Mouse (Mus musculus) CD4-positive, CD25-positive, alpha-beta regulatory T cell, adult 4 months (primary cell): ENCODE results near the gene Tcl1. TPM values are rescaled to one million over a fixed set of nuclear protein-coding genes. Genes with fewer than 3 reads are reported as not detected.
"Not testable (repeated sequence)": the region's sequence is repeated elsewhere in the genome, so short reads cannot be mapped to it uniquely, and the experiment has no call there.

Source experiments
- ATAC-seq: one replicate; pipeline ENCODE4 v1.8.0; 2017
- polyA plus RNA-seq, 2 experiments: library from polyadenylated mRNA; unstranded; fragments of 100-300 nt; shearing (Covaris generic); gene quantifications; one replicate each; pipeline ENCODE4 v1.2.1; 2017

The Tcl1 gene
- polyA plus RNA-seq: not detected

DNA sequence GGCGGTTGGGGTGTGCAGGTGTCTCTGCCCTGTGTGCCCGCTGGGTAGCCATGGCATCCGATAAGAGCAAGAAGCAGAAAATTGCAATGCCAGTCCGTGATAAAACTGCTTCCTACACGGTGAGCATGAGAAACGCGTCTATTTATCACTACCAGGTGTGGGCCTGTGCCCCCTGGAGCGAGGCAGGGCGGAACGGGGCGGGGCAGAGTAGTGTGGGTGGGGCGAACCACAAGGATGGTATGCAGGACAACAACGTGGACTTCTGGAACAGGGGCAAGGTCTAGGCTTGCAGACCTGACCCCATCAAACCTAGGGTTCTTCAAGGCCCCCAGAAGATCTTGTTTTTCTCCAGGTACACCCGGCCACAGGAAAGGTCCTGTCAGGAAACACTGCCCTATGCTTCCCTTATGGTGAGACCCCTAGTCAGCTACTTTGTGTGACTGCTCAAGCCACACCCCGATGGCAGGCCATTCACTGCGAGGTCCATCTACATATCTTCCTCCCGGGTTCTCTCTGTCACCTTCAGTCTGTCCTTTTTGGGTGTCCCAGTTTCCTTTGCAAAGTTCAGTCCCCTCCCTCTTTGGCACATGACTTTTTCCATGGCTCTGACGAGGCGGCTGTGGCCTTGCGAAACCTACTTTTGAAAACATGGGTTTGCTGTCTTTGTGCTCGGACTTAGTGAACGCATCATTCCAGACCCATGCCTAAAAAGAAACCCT is at the start of gene Tcl1:
Gene Tcl1, minus strand, starts transcription at position 193 of the 719 bp plus-strand sequence.
- ATAC-seq: no peak

DNA sequence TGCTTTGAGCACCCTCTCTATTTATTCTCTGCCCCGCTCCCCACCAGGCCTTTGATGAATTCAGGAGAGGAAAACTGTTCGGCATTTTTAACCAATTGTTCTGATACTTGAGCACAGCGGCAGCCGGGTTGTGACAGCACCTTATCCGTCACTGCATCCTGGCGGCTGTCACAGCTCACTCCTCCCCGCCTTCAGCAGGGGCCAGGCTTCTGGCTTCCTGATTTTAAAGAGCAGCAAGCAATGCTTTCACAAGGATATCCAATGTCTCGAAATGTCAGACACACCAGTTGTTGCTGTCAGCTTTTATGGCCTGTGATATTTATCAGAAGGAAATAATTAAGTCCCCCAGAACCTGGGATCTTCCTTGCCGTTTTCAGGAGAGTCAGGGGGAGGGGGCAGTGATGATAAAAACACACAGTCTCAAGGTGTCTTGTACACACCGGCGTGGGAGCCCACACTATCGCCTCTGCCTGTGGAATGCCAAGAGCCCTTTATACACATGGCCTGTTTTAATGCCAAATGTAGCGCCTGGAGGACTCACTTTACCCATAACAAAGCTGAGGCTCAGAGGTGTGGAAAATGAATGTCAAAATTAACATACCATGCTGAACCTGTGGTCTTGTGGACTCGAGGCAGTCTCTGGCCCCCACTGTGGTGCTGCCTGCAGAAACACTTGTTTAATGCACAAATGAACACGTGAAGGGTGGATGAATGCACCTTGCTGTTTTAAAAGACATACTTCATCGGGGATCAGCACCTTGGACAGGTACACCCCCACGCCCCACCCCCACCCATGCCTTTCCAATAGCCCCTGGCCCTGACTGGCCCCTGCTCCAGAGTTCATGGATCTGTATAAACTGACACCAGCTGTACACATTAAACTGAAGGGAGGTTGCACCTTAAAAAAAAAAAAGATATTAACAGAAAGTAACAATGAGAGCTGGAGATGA is 48.7 kb upstream of the Tcl1 start:
- ATAC-seq: no peak

DNA sequence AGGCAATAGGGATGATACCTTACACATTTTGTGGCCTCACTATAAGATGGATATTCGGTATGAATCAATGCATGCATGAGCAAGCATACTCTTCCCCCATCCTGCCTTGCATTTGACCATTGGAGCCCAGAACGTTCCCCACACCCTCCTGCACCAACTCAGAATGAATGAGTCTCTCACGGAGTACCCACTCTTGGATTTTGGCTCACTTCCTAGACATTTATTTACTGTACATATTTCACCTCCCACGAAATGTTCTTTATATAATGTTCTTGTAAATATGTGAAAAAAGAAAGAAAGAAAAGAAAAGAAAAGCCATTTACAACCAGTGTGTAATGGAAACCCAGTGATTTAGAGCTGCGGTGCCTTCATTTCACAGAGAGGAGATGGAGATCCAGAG is 44.5 kb upstream of the Tcl1 start:
- ATAC-seq: no peak

DNA sequence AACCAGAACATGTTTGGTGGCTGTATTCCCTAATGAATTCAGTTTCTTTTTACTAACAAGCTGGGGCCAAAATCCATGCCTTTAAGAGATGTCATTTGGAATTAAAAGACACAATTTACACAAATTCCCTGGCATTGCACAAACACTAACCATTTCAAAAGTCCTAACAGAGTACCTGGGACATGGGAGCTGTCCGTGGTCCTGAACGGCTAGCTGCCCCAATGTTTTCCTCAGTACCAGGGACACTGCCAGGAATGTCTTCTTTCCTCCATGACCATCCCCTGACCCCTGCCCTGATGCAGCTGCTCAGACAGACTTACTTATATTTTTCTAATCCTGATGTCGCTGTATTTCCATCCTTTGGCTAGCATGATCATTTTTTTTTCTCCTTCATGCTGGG is 43.5 kb upstream of the Tcl1 start:
- no peak for ATAC-seq

DNA sequence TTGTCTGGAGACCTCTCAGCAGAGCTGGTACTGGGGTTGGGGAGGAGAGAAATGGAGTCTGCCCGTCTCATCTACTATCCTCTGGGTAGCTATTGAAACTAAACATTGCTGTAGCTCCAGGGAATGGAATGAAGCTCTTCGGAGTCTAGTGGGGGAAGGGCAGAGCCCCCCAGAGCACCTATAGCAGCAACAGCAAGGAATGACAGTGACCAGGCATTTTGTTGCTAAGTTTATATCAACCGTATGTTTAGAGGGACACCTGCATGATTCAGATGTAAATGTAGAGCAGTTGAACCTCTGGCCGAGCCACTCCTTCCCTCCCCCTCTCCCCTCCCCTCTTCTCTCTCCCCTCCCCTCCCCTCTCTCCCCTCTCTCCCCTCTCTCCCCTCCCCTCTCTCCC is 36.6 kb upstream of the Tcl1 start:
- no peak for ATAC-seq

DNA sequence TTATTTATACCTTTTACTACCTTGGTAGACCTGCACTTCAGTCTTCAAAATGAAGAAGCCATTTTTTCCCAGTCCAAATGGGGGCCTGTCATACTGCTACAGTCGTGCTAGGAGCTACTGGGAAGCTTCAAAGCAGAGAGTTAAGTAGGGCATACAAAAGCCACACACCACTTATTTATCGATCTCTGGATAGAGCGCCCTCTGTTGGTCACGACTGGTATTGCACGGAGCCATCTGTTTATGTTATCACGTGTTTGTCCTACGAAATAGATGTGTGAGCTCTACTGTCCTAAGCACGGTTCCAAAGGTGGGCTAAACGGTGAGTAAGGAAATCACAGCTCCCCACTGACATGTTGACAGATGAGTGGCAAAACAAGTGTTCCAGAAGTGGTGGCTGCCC is 36.2 kb upstream of the Tcl1 start:
- ATAC-seq: no peak

DNA sequence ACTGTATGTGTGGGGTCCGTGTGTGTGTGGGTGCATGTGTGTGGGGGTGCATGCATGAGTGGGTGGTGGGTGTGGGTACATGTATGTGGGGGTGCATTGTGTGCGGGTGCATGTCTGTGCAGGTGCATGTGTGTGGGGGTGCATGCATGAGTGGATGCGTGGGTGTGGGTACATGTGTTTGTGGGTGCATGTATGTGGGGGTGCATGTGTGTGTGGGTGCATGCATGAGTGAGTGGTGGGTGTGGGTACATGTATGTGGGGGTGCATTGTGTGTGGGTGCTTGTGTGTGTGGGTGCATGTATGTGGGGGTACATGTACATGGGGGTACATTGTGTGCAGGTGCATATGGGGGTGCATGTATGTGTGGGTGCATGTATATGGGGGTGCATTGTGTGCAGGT is 31.2 kb upstream of the Tcl1 start:
- no peak for ATAC-seq

DNA sequence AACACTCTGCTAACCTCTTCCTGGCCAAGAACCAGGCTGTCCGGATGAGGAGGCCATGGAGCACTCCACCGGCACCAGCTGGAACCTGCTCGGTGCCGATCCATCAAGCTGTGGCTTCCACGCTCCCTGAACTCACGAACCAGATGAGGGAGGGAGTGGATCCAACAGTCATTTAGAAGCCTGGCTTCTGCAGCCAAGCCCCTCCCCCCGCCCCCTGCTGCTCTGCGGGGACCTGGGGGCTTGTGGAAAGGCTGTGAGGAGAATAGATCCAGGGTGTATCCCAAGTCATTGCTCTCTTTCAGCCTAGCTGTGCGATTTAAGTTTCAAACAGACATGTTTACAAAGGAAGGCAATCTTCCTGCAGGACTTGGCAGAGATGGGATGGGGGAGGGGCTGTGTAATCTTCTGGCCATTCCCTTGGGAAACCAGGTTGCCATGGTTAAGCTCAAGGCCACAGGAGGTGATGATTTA is 26.2 kb upstream of the Tcl1 start:
- ATAC-seq: no peak

DNA sequence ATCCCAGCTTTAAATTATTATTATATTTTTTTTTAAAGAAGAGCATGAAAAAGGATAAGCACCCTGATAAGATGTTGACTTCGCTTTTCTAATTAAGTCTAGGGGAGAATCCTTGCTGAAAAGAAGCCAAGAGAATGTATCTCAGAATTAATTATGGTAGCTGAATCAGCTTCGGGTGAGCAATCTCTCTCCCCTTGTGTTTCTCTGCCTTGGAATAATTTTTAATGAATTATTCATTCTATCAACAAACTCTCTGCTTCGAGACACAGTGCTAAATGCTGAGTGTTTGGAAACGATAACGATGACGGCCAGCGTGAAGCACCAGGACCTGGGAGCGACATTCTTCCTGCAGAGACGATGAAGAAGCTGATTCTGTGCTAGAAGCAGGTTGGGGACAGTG is 16.5 kb upstream of the Tcl1 start:
- no peak for ATAC-seq

DNA sequence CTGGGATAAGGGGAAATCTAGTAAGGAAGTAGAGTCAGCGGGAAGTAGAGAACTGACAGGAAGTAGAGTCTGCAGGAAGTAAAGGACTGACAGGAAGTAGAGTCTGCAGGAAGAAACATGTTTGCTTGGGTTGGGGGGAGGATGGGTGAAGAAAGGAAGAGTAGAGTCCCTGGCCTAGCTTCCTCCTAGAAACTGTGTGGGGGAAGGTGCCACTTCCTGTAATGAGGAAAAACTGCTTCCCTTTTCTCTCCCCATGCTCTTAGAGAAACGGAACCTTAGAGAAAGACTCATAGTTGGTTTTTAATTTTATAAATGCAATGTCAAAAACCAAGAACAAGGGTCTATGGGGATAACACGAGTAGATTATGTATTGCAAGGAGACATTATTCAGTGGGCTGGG is 12.5 kb upstream of the Tcl1 start:
- ATAC-seq: no peak

DNA sequence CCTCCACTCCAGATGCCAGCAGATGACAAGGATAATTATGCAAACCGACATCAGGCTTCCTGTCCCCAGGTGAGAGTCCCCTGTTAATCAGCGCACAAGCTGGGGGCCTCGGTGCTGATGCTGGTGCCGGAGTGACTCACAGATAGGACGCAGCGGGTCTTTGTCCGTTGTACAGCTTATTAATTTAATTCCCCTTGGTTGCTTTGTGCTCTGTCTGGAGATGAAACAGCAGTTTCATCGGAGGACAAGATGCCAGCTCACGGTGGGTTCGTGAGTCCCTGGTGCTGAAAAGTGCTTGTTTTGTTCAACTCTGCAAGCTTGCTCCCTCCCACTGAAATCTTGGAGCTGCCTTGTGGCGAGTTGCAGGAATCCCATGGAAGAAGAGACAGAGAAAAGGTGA is 11.8 kb upstream of the Tcl1 start:
- ATAC-seq: no peak

DNA sequence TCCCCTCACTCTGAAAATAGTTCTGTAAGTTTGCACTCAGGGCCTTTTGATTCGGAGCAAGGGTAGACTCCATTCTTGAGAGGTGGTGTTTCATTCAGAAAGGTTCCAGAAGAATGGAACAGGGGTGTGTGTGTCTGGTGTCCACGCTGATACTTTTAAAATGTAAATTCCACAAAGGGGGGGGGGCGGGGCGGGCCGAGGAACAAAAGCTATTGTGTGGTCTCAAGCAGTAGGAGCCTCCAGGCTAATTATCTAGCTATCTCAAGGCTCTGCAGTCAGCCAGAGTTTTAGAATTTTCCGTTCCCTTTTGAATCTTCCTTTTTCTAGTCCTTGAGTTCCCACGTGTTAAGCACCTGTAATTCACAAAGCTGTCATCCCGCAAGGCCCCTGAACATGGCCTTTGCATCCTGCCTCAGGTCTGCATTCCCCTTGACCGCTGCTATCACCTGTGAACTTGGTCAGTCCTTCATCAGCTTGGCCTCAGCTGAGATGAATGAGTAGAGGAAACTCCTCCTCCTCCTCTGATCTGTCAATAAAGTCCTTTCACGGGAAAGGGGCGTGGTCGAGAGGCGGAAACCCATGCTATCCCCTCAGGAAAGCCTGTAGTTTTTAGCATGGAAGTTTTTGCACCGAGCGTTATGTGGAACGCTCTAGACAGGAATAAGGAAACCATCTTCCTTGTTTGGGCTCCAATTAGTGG is 2.2 kb upstream of the Tcl1 start:
- ATAC-seq: no peak

DNA sequence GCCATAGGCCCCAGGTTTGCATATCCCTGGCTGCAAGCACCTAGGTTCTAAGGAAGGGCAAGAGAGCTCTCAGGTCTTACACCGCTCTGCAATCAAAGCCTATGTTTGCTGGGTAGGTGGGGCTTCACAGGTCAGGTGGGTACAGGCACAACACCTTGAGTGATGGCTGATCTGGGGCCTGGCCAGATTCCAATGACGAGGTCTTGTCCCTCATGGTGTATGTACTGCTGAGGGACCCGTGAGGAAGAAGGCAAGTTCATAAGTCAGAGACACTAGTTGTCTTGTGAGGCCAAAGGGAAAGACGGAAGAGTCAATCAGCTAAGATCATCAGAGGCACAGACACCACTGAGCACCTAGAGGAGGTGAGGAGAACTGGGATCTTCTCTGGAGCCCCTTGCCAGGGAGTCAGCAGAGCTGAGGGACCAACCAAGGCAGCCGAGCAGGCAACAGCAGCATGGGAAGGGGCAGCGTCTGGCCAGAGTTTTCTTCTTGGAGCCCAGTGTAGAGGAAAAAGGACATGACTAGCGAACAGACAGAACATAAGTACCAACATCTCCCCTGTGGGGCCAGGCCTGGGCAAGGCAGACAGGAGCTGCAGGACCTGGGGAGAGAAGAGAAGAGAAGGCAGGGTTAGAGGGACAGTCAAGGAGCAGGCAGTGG is 5.4 kb downstream of the Tcl1 start:
- ATAC-seq: no peak

DNA sequence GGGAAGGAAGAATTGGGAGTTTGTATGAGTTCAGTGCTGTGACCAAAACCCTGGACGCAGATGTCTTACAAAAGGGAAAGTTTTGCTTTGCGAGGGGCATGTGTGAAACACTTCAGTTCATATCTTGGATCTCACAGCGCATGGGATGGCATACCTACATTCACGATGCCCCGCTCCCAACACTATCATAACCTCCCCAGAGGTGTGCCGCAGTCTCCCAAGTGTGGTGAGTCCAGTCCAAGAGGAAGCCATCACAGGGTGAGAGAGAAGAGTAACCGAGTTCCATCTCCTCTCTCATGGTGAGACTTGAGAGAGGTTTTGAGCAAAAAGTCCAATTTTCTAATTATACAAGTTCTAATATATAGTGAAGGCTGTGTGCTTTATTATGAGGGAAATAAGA is 13.4 kb downstream of the Tcl1 start:
- no peak for ATAC-seq

DNA sequence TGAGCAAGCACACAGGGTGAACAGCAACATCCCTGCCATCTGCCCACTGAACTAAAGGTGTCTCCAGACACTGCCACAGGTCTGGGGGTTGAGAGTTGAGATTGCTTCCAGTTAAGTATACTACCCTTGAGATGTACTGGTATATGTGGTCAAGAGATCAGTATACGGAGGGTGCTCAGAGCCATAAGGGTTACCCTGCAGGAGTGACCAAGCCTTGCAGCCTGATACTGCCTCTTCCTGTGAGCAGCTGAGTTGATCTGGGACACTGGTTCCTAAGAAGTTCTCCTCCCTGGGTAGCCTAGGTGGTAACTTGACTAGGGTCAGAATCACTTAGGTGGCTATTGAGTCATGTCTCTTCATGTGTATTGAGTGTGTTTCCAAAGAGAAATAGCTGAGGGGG is 14.2 kb downstream of the Tcl1 start:
- no peak for ATAC-seq

DNA sequence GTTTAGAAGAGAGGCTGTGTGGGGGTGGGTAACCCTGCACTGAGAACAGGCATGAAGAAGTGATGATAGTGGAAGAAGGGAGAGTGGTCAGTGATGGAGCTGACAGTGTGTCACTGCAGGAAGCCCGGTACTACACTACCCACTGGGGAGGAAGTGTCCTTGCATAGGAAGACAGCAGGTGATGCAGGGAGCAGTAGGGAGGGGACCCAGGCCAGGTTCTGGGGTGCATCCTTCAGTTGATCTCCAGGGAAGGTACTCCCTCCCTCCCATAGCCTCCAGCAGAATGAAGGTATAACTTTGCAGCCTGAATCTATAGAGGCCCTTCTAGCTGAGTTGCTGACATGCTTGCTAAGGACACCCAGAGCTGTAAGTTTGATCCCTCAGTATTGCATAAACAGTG is 15.5 kb downstream of the Tcl1 start:
- ATAC-seq: no peak

DNA sequence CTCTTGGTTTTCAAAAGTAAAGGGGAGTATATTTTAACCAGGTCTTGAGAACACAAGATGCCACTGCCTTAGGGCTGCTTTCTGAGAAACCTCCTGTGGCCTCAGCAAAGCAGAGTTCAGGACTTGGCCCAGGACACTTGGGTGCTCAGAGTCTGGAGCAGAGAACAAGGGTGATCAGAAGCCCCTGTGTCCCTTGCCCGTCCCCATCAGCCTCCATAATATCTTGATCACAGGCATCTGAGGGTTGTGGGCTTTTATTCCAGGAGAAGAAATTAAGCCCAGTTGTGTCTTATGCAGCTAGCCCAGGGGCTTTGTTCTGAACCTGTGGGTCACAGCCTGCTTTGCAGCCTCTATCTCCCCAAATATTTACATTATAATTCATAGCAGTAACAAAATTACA is 20.9 kb downstream of the Tcl1 start, which contains the start of gene Tcl1b4:
Gene Tcl1b4, plus strand, starts transcription at position 301 of the 400 bp plus-strand sequence.
- not testable (repeated sequence) for ATAC-seq

DNA sequence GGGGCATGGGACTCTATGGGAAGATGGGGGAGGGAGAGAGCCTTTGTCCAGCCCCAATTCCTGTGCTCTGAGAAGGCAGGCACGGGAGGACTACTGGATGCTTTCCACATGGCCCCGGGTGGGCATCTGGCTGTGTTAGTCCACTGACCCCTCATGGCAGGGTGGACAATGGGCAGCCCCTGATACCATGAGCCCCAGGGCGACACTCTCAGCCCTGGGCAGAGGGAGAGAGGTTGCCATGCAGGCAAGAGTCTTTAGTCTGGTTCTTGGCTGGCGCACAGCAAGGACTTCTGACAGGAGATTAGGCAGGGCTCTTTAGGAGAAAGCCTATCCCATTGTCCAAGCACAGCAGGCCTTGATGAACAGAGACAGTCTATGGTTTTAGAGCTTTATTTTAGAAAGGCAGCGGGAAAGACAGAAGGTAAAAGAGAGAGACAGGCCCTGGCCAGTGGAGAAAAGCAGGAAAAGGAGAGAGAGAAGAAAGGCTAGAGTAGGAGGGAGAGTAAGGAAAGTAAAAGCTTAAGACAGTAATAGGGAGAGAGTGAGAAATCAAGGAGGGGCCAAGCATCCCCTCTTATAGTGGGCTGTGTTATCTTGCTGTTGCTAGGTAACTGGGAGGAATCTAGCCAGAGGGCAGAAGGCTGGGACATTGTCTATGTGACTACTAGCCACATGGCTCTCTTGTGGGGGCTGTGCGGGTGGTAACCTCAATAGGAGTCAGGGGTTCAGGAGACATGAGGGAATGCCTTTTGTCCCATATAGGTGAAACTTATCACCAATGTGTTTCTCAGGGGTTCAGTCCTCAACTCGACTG is 22.7 kb downstream of the Tcl1 start:
- not testable (repeated sequence) for ATAC-seq

DNA sequence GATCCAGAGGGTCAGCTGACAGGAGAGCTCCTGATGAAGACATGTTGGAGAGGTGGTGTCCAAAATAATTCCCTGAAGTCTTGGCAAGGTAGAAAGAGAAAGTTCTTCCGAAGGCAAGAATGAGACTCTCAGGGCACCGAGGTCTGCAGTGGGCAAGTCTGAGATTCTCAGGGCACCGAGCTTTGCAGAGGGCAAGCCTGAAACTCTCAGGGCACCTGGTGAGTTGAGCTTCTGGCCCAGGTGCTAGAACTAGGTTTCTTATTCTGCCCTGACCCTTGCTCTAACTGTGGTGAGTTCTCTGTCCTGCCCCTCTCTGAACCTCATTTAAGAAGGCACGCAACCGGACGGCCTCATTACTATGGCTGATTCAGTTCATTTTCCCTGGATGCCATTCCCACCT is 31.9 kb downstream of the Tcl1 start, which contains the start of gene Tcl1b3:
Gene Tcl1b3, plus strand, starts transcription at position 301 of the 400 bp plus-strand sequence.
- ATAC-seq: not testable (repeated sequence)

DNA sequence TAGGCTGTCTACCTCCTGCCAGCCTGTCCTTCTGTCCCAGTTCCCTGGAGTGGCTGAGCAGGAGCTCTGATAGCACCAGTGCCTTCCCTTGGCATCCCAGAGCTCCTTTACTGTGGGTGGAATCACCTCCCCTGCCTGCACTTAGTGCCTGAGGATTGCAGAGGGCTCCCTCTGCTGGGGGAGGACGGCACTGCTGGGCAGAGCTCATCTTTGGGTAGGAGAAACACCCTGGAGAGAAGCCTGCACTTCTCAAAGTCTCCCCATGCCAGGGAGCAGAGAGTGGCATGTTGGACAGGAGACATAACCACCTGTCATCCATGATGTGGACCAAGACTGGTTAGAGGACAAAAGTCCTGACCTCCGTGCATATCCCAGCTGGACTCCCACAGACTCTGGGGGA is 33.6 kb downstream of the Tcl1 start:
- not testable (repeated sequence) for ATAC-seq

DNA sequence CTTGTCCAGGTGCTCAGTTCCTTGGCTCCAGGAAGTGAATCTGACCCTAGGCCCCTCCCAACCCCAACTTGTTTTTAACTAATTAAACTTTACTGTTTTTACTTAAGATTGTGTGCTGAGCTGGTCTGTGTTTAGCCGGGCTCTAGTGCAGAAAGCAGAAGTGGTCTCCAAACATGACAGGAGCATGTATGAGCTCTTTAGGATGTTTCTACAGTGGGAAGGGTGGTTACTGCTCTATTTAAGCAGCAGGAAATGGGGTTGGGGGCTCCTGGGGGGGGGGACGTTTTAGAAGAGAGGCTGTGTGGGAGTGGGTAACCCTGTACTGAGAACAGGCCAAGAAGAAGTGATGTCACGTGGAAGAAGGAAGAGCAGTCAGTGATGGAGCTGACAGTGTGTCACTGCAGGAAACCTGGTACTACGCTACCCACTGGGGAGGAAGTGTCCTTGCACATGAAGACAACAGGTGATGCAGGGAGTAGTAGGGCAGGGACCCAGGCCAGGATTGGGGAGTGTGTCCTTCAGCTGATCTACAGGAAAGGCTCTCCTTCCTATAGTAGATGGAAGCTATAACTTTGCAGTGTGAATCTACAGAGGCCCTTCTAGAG is 41.5 kb downstream of the Tcl1 start:
- ATAC-seq: not testable (repeated sequence)
